Mouse (Mus musculus): ENCODE results near the gene Tomm20. TPM values are rescaled to one million over a fixed set of nuclear protein-coding genes. Genes with fewer than 3 reads are reported as not detected.
"Not testable (repeated sequence)": the region's sequence is repeated elsewhere in the genome, so short reads cannot be mapped to it uniquely, and the experiment has no call there.

Gene Tomm20
- polyA plus RNA-seq, 1 experiment from 2014 or later: 209 TPM

- H3K9me3 ChIP-seq; ATAC-seq (ENCODE audit: low FRiP score); H3K4me2 ChIP-seq; H3K27me3 ChIP-seq; H3K9ac ChIP-seq; H3K4me3 ChIP-seq; H3K36me3 ChIP-seq: not testable (repeated sequence)
- 73% methylated on average over 10 of the region's 10 CpGs for WGBS
- Histone ChIP-seq H3K27ac (0 out of 2 replicates have a peak overlapping the region, but pooled peaks have one; percentile 27), H3K4me1 (replicated peaks) (peaks cover 31% of the 10 kb centered on the region)
These were observed 31.5 kb downstream of the Tomm20 start for GRCm38 (mm10) chr8:126914107-126914490.

- H3K9ac ChIP-seq: no peak overlapping the region
- H3K9me3 ChIP-seq: no peaks in the 10 kb centered on the region
- H3K4me3 ChIP-seq: no peak overlapping the region
- 47% methylated on average over 12 of the region's 12 CpGs for WGBS
- peak overlapping the region; percentile 31 for H3K27ac ChIP-seq
- ATAC-seq (ENCODE audit: low FRiP score): peak; percentile 34; the same call in 1 of the 2 replicates
- H3K4me2 ChIP-seq: no peak overlapping the region
- peaks cover 37% of the 10 kb centered on the region for H3K4me1 ChIP-seq (replicated peaks)
- H3K36me3 ChIP-seq: no peaks in the 10 kb centered on the region
- no peaks in the 10 kb centered on the region for H3K27me3 ChIP-seq
These were observed 32.2 kb downstream of the Tomm20 start for GRCm38 (mm10) chr8:126913241-126914106.

- Histone ChIP-seq H3K4me3 (no peak overlapping the region), H3K27ac (no peak overlapping the region), H3K4me2 (no peak overlapping the region), H3K36me3 (no peaks in the 10 kb centered on the region), H3K4me1 (replicated peaks) (peaks cover 35% of the 10 kb centered on the region), H3K27me3 (no peaks in the 10 kb centered on the region), H3K9ac (no peak overlapping the region), H3K9me3 (no peaks in the 10 kb centered on the region)
- ATAC-seq (ENCODE audit: low FRiP score): no peak
- WGBS: 69% methylated on average over 10 of the region's 10 CpGs
These were observed 36.3 kb downstream of the Tomm20 start for GRCm38 (mm10) chr8:126909371-126909802.

- no peak for ATAC-seq (ENCODE audit: low FRiP score)
- Histone ChIP-seq H3K9me3 (no peaks in the 10 kb centered on the region), H3K36me3 (no peaks in the 10 kb centered on the region), H3K27ac (no peak overlapping the region; the same call in 1 of the 2 replicates), H3K4me3 (no peak overlapping the region), H3K4me2 (no peak overlapping the region), H3K4me1 (replicated peaks) (peaks cover 32% of the 10 kb centered on the region), H3K9ac (no peak overlapping the region), H3K27me3 (no peaks in the 10 kb centered on the region)
- WGBS: 67% methylated on average over 6 of the region's 6 CpGs
These were observed 36.8 kb downstream of the Tomm20 start for GRCm38 (mm10) chr8:126908805-126909204.

- Histone ChIP-seq H3K9me3 (no peaks in the 10 kb centered on the region), H3K27ac (no peak overlapping the region), H3K4me1 (replicated peaks) (peaks cover 24% of the 10 kb centered on the region; the same call in 1 of the 2 replicates), H3K4me3 (no peak overlapping the region), H3K4me2 (no peak overlapping the region), H3K9ac (no peak overlapping the region), H3K36me3 (no peaks in the 10 kb centered on the region), H3K27me3 (no peaks in the 10 kb centered on the region)
- 89% methylated on average over 9 of the region's 9 CpGs for WGBS
- no peak for ATAC-seq (ENCODE audit: low FRiP score)
These were observed 37.7 kb downstream of the Tomm20 start for GRCm38 (mm10) chr8:126907968-126908367.

GRCm38 (mm10) chr8:126907374-126907773, 38.3 kb downstream of the Tomm20 start:
- H3K4me3 ChIP-seq: no peak overlapping the region
- no peaks in the 10 kb centered on the region for H3K27me3 ChIP-seq
- H3K4me1 ChIP-seq (replicated peaks): peaks cover 24% of the 10 kb centered on the region; the same call in 1 of the 2 replicates
- no peak overlapping the region for H3K27ac ChIP-seq
- H3K36me3 ChIP-seq: no peaks in the 10 kb centered on the region
- 71% methylated on average over 3 of the region's 3 CpGs for WGBS
- no peak overlapping the region for H3K4me2 ChIP-seq
- H3K9ac ChIP-seq: no peak overlapping the region
- H3K9me3 ChIP-seq: no peaks in the 10 kb centered on the region
- ATAC-seq (ENCODE audit: low FRiP score): peak; percentile 73; the same call in 1 of the 2 replicates

GRCm38 (mm10) chr8:126905387-126905786, 40.3 kb downstream of the Tomm20 start:
- Histone ChIP-seq H3K4me2 (no peak overlapping the region), H3K36me3 (no peaks in the 10 kb centered on the region), H3K4me1 (replicated peaks) (peaks cover 24% of the 10 kb centered on the region; the same call in 1 of the 2 replicates), H3K9me3 (no peaks in the 10 kb centered on the region), H3K27ac (no peak overlapping the region), H3K9ac (no peak overlapping the region), H3K4me3 (no peak overlapping the region), H3K27me3 (no peaks in the 10 kb centered on the region)
- WGBS: 96% methylated on average over 3 of the region's 3 CpGs
- no peak for ATAC-seq (ENCODE audit: low FRiP score)

GRCm38 (mm10) chr8:126903927-126904326, 41.7 kb downstream of the Tomm20 start:
- WGBS: 89% methylated on average over 9 of the region's 9 CpGs
- no peaks in the 10 kb centered on the region for H3K27me3 ChIP-seq
- H3K4me2 ChIP-seq: no peak overlapping the region
- no peak overlapping the region for H3K4me3 ChIP-seq
- H3K27ac ChIP-seq: no peak overlapping the region
- H3K4me1 ChIP-seq (replicated peaks): 0 out of 2 replicates have a peak, but pooled peaks cover 15% of the 10 kb centered on the region
- no peak overlapping the region for H3K9ac ChIP-seq
- H3K36me3 ChIP-seq: no peaks in the 10 kb centered on the region
- H3K9me3 ChIP-seq: no peaks in the 10 kb centered on the region
- ATAC-seq (ENCODE audit: low FRiP score): no peak

- 71% methylated on average over 9 of the region's 9 CpGs for WGBS
- H3K36me3 ChIP-seq: no peaks in the 10 kb centered on the region
- no peaks in the 10 kb centered on the region for H3K9me3 ChIP-seq
- no peaks in the 10 kb centered on the region for H3K27me3 ChIP-seq
- ATAC-seq (ENCODE audit: low FRiP score): no peak
- H3K4me2 ChIP-seq: no peak overlapping the region
- 0 out of 2 replicates have a peak, but pooled peaks cover 10% of the 10 kb centered on the region for H3K4me1 ChIP-seq (replicated peaks)
- no peak overlapping the region for H3K27ac ChIP-seq
- no peak overlapping the region for H3K4me3 ChIP-seq
- no peak overlapping the region for H3K9ac ChIP-seq
These were observed 42.3 kb downstream of the Tomm20 start for GRCm38 (mm10) chr8:126903224-126903895.

- Histone ChIP-seq H3K27me3 (no peaks in the 10 kb centered on the region), H3K4me2 (no peak overlapping the region), H3K9ac (no peak overlapping the region), H3K4me1 (replicated peaks) (0 out of 2 replicates have a peak, but pooled peaks cover 3% of the 10 kb centered on the region), H3K4me3 (no peak overlapping the region), H3K36me3 (no peaks in the 10 kb centered on the region), H3K9me3 (no peaks in the 10 kb centered on the region), H3K27ac (no peak overlapping the region)
- ATAC-seq (ENCODE audit: low FRiP score): no peak
- WGBS: 90% methylated on average over 1 of the region's 1 CpGs
These were observed 44.0 kb downstream of the Tomm20 start for GRCm38 (mm10) chr8:126901612-126902011.

GRCm38 (mm10) chr8:126901049-126901448, 44.6 kb downstream of the Tomm20 start:
- Histone ChIP-seq H3K9me3 (no peaks in the 10 kb centered on the region), H3K4me1 (replicated peaks) (0 out of 2 replicates have a peak, but pooled peaks cover 3% of the 10 kb centered on the region), H3K4me3 (no peak overlapping the region), H3K27ac (no peak overlapping the region), H3K4me2 (no peak overlapping the region), H3K9ac (no peak overlapping the region), H3K27me3 (no peaks in the 10 kb centered on the region), H3K36me3 (no peaks in the 10 kb centered on the region)
- no peak for ATAC-seq (ENCODE audit: low FRiP score)
- 79% methylated on average over 2 of the region's 2 CpGs for WGBS

GRCm38 (mm10) chr8:126895133-126895532, 50.5 kb downstream of the Tomm20 start:
- H3K9me3 ChIP-seq: no peaks in the 10 kb centered on the region
- WGBS: 51% methylated on average over 6 of the region's 6 CpGs
- H3K4me3 ChIP-seq: no peak overlapping the region
- 0 out of 2 replicates have a peak, but pooled peaks cover 6% of the 10 kb centered on the region for H3K4me1 ChIP-seq (replicated peaks)
- 0 out of 2 replicates have a peak, but pooled peaks have one; percentile 46 for ATAC-seq (ENCODE audit: low FRiP score)
- H3K27ac ChIP-seq: no peak overlapping the region
- H3K36me3 ChIP-seq: no peaks in the 10 kb centered on the region
- no peak overlapping the region for H3K4me2 ChIP-seq
- no peak overlapping the region for H3K9ac ChIP-seq
- no peaks in the 10 kb centered on the region for H3K27me3 ChIP-seq
